Mouse (Mus musculus): ENCODE data around the gene Rasgef1b. TPM values are rescaled to one million over a fixed set of nuclear protein-coding genes. Genes with fewer than 3 reads are reported as not detected.

Gene Rasgef1b
- total and polyA plus RNA-seq, 2 experiments: 4.0 to 20.4 TPM

DNA sequence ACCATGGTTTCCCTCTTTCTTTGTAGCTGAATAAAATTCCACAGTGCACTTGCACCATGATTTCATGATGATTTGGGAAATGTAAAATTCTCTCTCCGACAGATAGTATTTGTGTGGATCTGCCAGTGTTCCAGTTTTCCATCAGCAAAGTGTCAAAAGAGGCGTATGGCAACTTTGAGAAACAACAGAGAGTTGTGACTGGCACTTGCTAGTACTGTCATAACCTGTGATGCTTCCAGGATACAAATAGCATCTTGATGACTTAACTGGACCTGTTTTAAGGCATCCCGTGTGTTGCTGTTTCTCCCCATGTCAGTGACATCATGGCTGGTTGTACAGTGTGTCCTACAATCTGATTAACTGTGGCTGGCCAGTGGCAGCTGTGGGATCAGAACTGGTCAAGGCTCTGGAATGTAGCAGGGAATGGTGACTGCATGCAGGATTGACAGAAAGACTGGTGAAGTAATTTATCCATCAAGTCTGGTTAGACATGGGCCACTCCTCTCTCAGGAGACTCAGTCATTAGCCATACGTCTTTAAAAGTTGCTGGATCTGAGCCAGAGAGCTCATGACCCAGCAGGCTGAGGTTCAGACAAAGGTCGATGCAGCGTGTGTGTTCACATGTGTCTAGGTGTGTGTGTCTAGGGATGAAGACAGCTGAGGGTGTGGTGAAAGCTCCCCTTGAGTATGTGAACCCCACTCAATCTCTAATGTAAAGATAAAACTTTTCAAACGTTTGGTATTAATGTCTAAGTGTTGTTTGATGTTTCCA, 328.8 kb downstream of the Rasgef1b start:
- WGBS: 41% methylated on average over 7 of the region's 7 CpGs
- TF ChIP-seq POLR2A (IDR thresholded peaks at IDR 0.05; ENCODE audit: extremely low read depth, insufficient read depth, low read length) (no peak), CTCF (IDR thresholded peaks at IDR 0.05; ENCODE audit: low read depth, low read length) (no peak)
- H3K27ac ChIP-seq (replicated peaks; ENCODE audit: insufficient read depth, low read depth, low read length): no peak overlapping the region

DNA sequence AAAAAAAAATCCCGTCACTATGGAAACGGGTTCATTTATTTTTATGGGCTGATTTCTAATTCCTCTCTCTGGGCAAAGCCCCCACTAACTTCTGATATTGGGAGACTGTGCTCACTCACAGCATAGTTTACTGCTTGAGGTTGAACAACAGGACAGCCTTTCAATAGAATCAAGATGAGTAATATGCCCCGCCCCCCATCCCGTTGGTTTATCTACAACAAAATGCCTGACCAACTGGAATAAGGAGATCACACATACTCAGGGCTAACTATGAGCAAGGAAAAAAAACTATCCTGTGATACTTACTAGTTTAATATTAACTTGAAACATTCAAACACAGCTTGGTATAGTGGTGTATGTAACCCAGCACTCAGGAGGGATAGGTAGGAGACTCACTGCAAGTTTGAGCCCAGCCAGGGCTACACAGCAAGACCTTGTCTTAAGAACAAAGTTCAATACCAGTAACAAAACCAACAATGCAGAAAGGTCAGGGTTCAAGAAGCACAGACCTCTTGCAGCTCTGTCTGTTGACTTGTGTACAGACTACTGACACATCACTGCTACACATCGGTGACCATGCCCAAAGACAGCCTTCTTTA, 330.3 kb downstream of the Rasgef1b start:
- no peak overlapping the region for H3K27ac ChIP-seq (replicated peaks; ENCODE audit: insufficient read depth, low read depth, low read length)
- no peak overlapping the region for H3K4me3 ChIP-seq (ENCODE audit: insufficient read depth, low read depth, low read length)
- H3K79me2 ChIP-seq (ENCODE audit: control insufficient read depth, insufficient read depth, low read length): no peaks in the 10 kb centered on the region
- H3K36me3 ChIP-seq (ENCODE audit: control insufficient read depth, insufficient read depth, low read length): no peaks in the 10 kb centered on the region
- TF ChIP-seq POLR2A (IDR thresholded peaks at IDR 0.05; ENCODE audit: extremely low read depth, insufficient read depth, low read length) (no peak), CTCF (IDR thresholded peaks at IDR 0.05; ENCODE audit: low read depth, low read length) (no peak)
- no peak overlapping the region for H3K9ac ChIP-seq (ENCODE audit: low read depth, low read length)
- 67% methylated on average over 5 of the region's 5 CpGs for WGBS
- H3K27me3 ChIP-seq (ENCODE audit: control insufficient read depth, insufficient read depth, low read length): no peaks in the 10 kb centered on the region
- DNase-seq (ENCODE audit: extremely low read depth, low read depth, low spot score): peak; percentile 63
- H3K4me1 ChIP-seq (ENCODE audit: control insufficient read depth, insufficient read depth, low read length): peaks cover 7% of the 10 kb centered on the region

More for the DNA sequence above, 328.8 kb downstream of the Rasgef1b start:
- Histone ChIP-seq H3K4me1 (ENCODE audit: control insufficient read depth, insufficient read depth, low read length) (peaks cover 7% of the 10 kb centered on the region), H3K36me3 (ENCODE audit: control insufficient read depth, insufficient read depth, low read length) (no peaks in the 10 kb centered on the region), H3K4me3 (ENCODE audit: insufficient read depth, low read depth, low read length) (no peak overlapping the region), H3K9ac (ENCODE audit: low read depth, low read length) (no peak overlapping the region), H3K79me2 (ENCODE audit: control insufficient read depth, insufficient read depth, low read length) (no peaks in the 10 kb centered on the region), H3K27me3 (ENCODE audit: control insufficient read depth, insufficient read depth, low read length) (no peaks in the 10 kb centered on the region)
- no peak for DNase-seq (ENCODE audit: extremely low read depth, low read depth, low spot score)

DNA sequence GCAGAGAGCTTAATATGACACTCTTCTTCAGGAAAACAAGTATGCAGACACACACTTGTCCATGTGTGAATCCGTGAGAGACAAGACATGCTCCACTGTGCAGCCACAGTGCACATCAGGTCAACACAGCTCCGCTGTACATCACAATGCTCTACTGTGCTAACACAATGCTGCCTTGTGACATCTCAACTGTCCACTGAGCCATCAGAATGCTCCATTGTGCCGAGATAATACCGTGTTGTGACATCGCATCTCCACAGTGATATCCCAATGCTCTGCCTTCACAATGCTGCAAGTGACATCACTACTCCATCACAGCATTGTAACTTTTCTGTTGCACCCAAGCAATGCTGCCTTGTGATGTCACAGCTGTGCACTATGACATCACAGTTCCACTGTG, 334.3 kb downstream of the Rasgef1b start:
- no peak for TF ChIP-seq POLR2A (IDR thresholded peaks at IDR 0.05; ENCODE audit: extremely low read depth, insufficient read depth, low read length)
- no peak for TF ChIP-seq CTCF (IDR thresholded peaks at IDR 0.05; ENCODE audit: low read depth, low read length)
- H3K79me2 ChIP-seq (ENCODE audit: control insufficient read depth, insufficient read depth, low read length): no peaks in the 10 kb centered on the region
- H3K27ac ChIP-seq (replicated peaks; ENCODE audit: insufficient read depth, low read depth, low read length): no peak overlapping the region
- H3K9ac ChIP-seq (ENCODE audit: low read depth, low read length): no peak overlapping the region
- peaks cover 9% of the 10 kb centered on the region for H3K4me1 ChIP-seq (ENCODE audit: control insufficient read depth, insufficient read depth, low read length)
- no peaks in the 10 kb centered on the region for H3K36me3 ChIP-seq (ENCODE audit: control insufficient read depth, insufficient read depth, low read length)
- WGBS: 97% methylated on average over 5 of the region's 5 CpGs
- no peak overlapping the region for H3K4me3 ChIP-seq (ENCODE audit: insufficient read depth, low read depth, low read length)
- no peak for DNase-seq (ENCODE audit: extremely low read depth, low read depth, low spot score)
- no peaks in the 10 kb centered on the region for H3K27me3 ChIP-seq (ENCODE audit: control insufficient read depth, insufficient read depth, low read length)

GRCm38 (mm10) chr5:99391525-99391924, 337.3 kb downstream of the Rasgef1b start:
- H3K36me3 ChIP-seq (ENCODE audit: control insufficient read depth, insufficient read depth, low read length): no peaks in the 10 kb centered on the region
- no peak overlapping the region for H3K9ac ChIP-seq (ENCODE audit: low read depth, low read length)
- H3K79me2 ChIP-seq (ENCODE audit: control insufficient read depth, insufficient read depth, low read length): no peaks in the 10 kb centered on the region
- no peak overlapping the region for H3K27ac ChIP-seq (replicated peaks; ENCODE audit: insufficient read depth, low read depth, low read length)
- H3K4me3 ChIP-seq (ENCODE audit: insufficient read depth, low read depth, low read length): no peak overlapping the region
- DNase-seq (ENCODE audit: extremely low read depth, low read depth, low spot score): no peak
- TF ChIP-seq CTCF (IDR thresholded peaks at IDR 0.05; ENCODE audit: low read depth, low read length) (no peak), POLR2A (IDR thresholded peaks at IDR 0.05; ENCODE audit: extremely low read depth, insufficient read depth, low read length) (no peak)
- H3K4me1 ChIP-seq (ENCODE audit: control insufficient read depth, insufficient read depth, low read length): peaks cover 11% of the 10 kb centered on the region
- WGBS: 71% methylated on average over 3 of the region's 3 CpGs
- no peaks in the 10 kb centered on the region for H3K27me3 ChIP-seq (ENCODE audit: control insufficient read depth, insufficient read depth, low read length)

DNA sequence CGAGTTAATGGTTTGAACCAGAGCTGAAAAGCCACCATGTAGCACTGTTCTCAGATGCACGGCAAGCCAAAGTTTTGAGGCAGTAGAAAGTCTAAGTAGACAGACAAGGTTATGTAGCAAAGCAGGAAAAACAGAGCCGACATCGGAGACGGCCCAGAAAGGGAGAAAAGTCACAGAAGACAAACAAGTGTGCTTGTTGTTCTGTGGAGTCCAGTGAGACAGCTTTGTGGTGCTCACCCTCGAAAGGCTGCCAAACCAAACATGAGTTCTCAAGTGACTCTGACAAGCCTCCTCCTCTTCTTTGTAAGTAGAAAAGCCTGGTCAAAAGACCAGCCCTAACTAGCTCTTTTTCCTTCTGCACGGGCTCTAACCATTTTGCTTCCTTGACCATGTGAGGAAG, 338.1 kb downstream of the Rasgef1b start:
- Histone ChIP-seq H3K36me3 (ENCODE audit: control insufficient read depth, insufficient read depth, low read length) (no peaks in the 10 kb centered on the region), H3K4me3 (ENCODE audit: insufficient read depth, low read depth, low read length) (no peak overlapping the region), H3K27me3 (ENCODE audit: control insufficient read depth, insufficient read depth, low read length) (no peaks in the 10 kb centered on the region), H3K27ac (replicated peaks; ENCODE audit: insufficient read depth, low read depth, low read length) (no peak overlapping the region), H3K4me1 (ENCODE audit: control insufficient read depth, insufficient read depth, low read length) (peaks cover 11% of the 10 kb centered on the region), H3K9ac (ENCODE audit: low read depth, low read length) (no peak overlapping the region), H3K79me2 (ENCODE audit: control insufficient read depth, insufficient read depth, low read length) (no peaks in the 10 kb centered on the region)
- WGBS: 49% methylated on average over 7 of the region's 7 CpGs
- peak; percentile 47 for DNase-seq (ENCODE audit: extremely low read depth, low read depth, low spot score)
- TF ChIP-seq POLR2A (IDR thresholded peaks at IDR 0.05; ENCODE audit: extremely low read depth, insufficient read depth, low read length) (no peak), CTCF (IDR thresholded peaks at IDR 0.05; ENCODE audit: low read depth, low read length) (no peak)

DNA sequence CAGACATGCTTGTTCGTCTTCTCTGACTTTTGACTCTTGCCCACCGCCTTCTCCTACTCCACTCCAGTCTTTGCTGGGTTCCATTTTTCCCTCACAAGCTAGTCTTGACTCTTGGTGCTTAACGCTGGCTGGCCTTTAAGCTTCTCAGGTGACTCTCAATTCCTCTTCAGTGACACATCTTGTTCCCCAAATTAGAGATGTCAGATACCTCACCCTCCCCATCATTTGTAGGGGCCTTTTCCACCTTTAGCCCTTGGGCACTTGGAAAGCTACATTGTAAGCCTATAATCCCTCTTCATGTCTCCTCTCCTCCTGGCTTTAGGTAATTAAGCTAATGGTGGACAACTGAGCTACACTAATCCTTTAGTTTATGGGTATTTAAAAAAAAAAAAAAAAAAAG, 338.6 kb downstream of the Rasgef1b start:
- Histone ChIP-seq H3K79me2 (ENCODE audit: control insufficient read depth, insufficient read depth, low read length) (no peaks in the 10 kb centered on the region), H3K36me3 (ENCODE audit: control insufficient read depth, insufficient read depth, low read length) (no peaks in the 10 kb centered on the region), H3K27ac (replicated peaks; ENCODE audit: insufficient read depth, low read depth, low read length) (no peak overlapping the region), H3K9ac (ENCODE audit: low read depth, low read length) (no peak overlapping the region), H3K4me1 (ENCODE audit: control insufficient read depth, insufficient read depth, low read length) (peaks cover 11% of the 10 kb centered on the region), H3K27me3 (ENCODE audit: control insufficient read depth, insufficient read depth, low read length) (no peaks in the 10 kb centered on the region), H3K4me3 (ENCODE audit: insufficient read depth, low read depth, low read length) (no peak overlapping the region)
- 98% methylated on average over 3 of the region's 3 CpGs for WGBS
- no peak for DNase-seq (ENCODE audit: extremely low read depth, low read depth, low spot score)
- no peak for TF ChIP-seq CTCF (IDR thresholded peaks at IDR 0.05; ENCODE audit: low read depth, low read length)
- no peak for TF ChIP-seq POLR2A (IDR thresholded peaks at IDR 0.05; ENCODE audit: extremely low read depth, insufficient read depth, low read length)

All from liver, adult 2 months (tissue).